Comparison of ENCODE assay signal across 8 mouse cellular contexts in the genomic region with DNA sequence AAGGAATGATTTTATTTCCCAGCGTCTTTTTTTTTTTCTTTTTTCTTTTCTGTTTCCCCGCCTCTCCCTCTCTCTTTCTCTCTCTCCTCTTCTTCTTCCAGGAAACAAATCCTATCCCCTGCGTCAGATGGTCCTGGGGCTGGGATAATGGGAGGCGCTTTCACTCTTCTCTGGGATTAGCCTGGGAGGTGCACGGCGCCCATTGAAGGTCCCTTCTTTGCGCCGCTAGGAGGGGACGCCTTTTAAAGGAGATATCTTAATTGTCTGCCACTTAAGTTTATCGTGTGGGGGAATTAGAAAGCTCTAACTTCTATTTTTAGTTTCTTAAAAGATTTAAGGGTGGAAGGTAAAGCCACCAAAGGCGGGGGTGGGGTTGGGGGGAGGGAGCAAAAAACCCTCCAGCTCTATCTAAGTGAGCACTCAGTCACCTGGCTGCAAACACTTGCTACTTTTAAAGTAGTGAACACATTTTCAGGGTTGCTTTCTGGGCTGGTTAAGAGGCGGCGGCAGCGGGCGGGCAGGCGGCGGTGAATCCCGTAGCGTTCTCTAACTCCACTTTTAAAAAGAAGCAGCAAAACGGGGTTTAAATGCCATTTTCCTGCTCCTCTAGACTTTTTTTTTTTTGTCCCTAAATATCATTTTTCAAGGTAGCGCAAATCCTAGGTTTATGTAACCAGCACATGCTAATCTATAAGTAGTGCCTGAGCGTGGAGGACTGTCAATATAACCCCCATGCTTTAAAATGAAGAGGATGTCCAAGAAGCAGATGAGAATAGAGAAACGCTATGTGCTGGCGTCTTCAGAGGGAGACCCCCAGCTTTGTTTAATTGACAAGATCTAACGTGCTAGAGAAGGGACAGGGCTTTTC. TPM values are rescaled to one million over a fixed set of nuclear protein-coding genes. Genes with fewer than 3 reads are reported as not detected.
DNase-seq lines count a peak whose midpoint lies in the region; ATAC-seq and TF ChIP-seq lines count a peak whose summit lies in the region.
"Had no signal": no experiment of that assay in that cellular context is flagged by ENCODE, and none has a peak within 500 bp of the region (broad histone marks: within the 10 kb centered on the region; RNA-seq: fewer than 3 reads in every experiment).

No protein-coding gene starts in this region.

- no peaks in the 10 kb centered on the region for H3K9me3 ChIP-seq in ES-Bruce4 (replicated peaks; ENCODE audit: control insufficient read depth, insufficient read depth, low read length, poor library complexity, severe bottlenecking)
- H3K9me3 ChIP-seq in forebrain, embryonic 12.5 days, result no peaks in the 10 kb centered on the region
- no peaks in the 10 kb centered on the region for H3K9me3 ChIP-seq in liver, embryonic 15.5 days (replicated peaks)

- no peak for ATAC-seq in forebrain, embryonic 12.5 days (ENCODE audit: low FRiP score)
- ATAC-seq in liver, embryonic 15.5 days (ENCODE audit: insufficient read depth), result no peak
- no peak for ATAC-seq in megakaryocyte-erythroid progenitor cell, adult 5-6 weeks (replicated peaks; ENCODE audit: low FRiP score, low TSS enrichment, poor library complexity, severe bottlenecking)

- peaks cover 2% of the 10 kb centered on the region for H3K4me1 ChIP-seq in ES-Bruce4 (ENCODE audit: control insufficient read depth, insufficient read depth, low read length)
- H3K4me1 ChIP-seq in forebrain, embryonic 12.5 days, result peaks cover 66% of the 10 kb centered on the region
- H3K4me1 ChIP-seq in liver, embryonic 15.5 days (replicated peaks), result 0 out of 2 replicates have a peak, but pooled peaks cover 5% of the 10 kb centered on the region

- no peaks in the 10 kb centered on the region for H3K36me3 ChIP-seq in ES-Bruce4 (ENCODE audit: control insufficient read depth, insufficient read depth, low read length, poor library complexity, severe bottlenecking)
- H3K36me3 ChIP-seq in forebrain, embryonic 12.5 days (replicated peaks), result peaks cover 38% of the 10 kb centered on the region
- no peaks in the 10 kb centered on the region for H3K36me3 ChIP-seq in liver, embryonic 15.5 days (replicated peaks)

- no peak overlapping the region for H3K27ac ChIP-seq in ES-Bruce4 (ENCODE audit: insufficient read depth, low read length)
- peak overlapping the region; percentile 91 for H3K27ac ChIP-seq in forebrain, embryonic 12.5 days
- H3K27ac ChIP-seq in liver, embryonic 15.5 days (replicated peaks), result no peak overlapping the region

- TF ChIP-seq POLR2A in ES-Bruce4 (IDR thresholded peaks at IDR 0.05; ENCODE audit: insufficient read depth, low read length), result no peak

- peak; percentile 62 for DNase-seq in R1 (ENCODE audit: low read depth, low spot score)
- DNase-seq in spleen, postnatal 14 days (ENCODE audit: low spot score in 2 of 2), result no peak
- no peak for DNase-seq in urinary bladder, adult 2 months (ENCODE audit: low spot score)
- DNase-seq: thymus, postnatal 36 days had no signal

- H3K9ac ChIP-seq in ES-Bruce4 (ENCODE audit: low read depth, poor library complexity, severe bottlenecking), result no peak overlapping the region
- H3K9ac ChIP-seq in forebrain, embryonic 12.5 days, result peak overlapping the region; percentile 45
- H3K9ac ChIP-seq in liver, embryonic 15.5 days, result no peak overlapping the region

- no peak for TF ChIP-seq CTCF in ES-Bruce4 (IDR thresholded peaks at IDR 0.05; ENCODE audit: low read depth, low read length)

- H3K4me3 ChIP-seq in ES-Bruce4 (ENCODE audit: low read depth, low read length), result 0 out of 2 replicates have a peak overlapping the region, but pooled peaks have one; percentile 17
- peak overlapping the region; percentile 28 for H3K4me3 ChIP-seq in forebrain, embryonic 12.5 days (replicated peaks)
- H3K4me3 ChIP-seq in liver, embryonic 15.5 days (replicated peaks), result no peak overlapping the region; the same call in 1 of the 2 replicates

- under 1% methylated on average over 25 of the region's 25 CpGs for WGBS in forebrain, embryonic 12.5 days
- 2% methylated on average over 25 of the region's 25 CpGs for WGBS in liver, embryonic 15.5 days (ENCODE audit: insufficient replicate concordance)

- peak overlapping the region; percentile 59 for H3K4me2 ChIP-seq in forebrain, embryonic 12.5 days
- H3K4me2 ChIP-seq in liver, embryonic 15.5 days, result peak overlapping the region; percentile 35; the same call in 1 of the 2 replicates

- no peak for TF ChIP-seq EP300 in ES-Bruce4 (IDR thresholded peaks at IDR 0.05; ENCODE audit: insufficient read depth, low read depth, low read length)

- peaks cover 16% of the 10 kb centered on the region for H3K27me3 ChIP-seq in ES-Bruce4 (ENCODE audit: control insufficient read depth, insufficient read depth, low read length, poor library complexity, severe bottlenecking)
- peaks cover 68% of the 10 kb centered on the region for H3K27me3 ChIP-seq in forebrain, embryonic 12.5 days
- peaks cover 99% of the 10 kb centered on the region for H3K27me3 ChIP-seq in liver, embryonic 15.5 days

RNA-seq across cellular contexts. Expression of gene Pax6, which starts 20.0 kb away (rescaled TPM):
- 1.6 and 2.5 TPM in 2 replicates for polyA plus RNA-seq in ES-Bruce4 (2011; ENCODE audit: insufficient read depth, insufficient read length, low read depth, missing spikeins)
- polyA plus RNA-seq in forebrain, embryonic 12.5 days (2016; fragmentation: Nextera tagmentation; extraction: Ambion mirVana), result 110 and 111 TPM in 2 replicates
- not detected in 2 replicates for polyA plus RNA-seq in liver, embryonic 15.5 days (2015; fragmentation: Nextera tagmentation; extraction: Ambion mirVana)
- polyA plus RNA-seq in urinary bladder, adult 2 months (2012; rRNA removed), result not detected in 2 replicates
- not detected in 2 replicates for total RNA-seq in megakaryocyte-erythroid progenitor cell, adult 5-6 weeks (2014; fragmentation: Nextera tagmentation)
- total RNA-seq in megakaryocyte-erythroid progenitor cell, adult 5-6 weeks (2017), result not detected in 2 replicates

Comparison
In these comparisons a context has a peak if more than half of its experiments do, and no peak if none do; other contexts are left out.
1. RNA of gene Pax6, which starts 20.0 kb away (polyA plus RNA-seq): 110 to 111 TPM in forebrain, embryonic 12.5 days; 1.6 to 2.5 TPM in ES-Bruce4, not detected in liver, embryonic 15.5 days and not detected in urinary bladder, adult 2 months; every median in the first group is over 10 times any median in the second.